Mouse (Mus musculus) embryonic stem cell, embryonic (primary cell): Measurements from ENCODE around the gene Poln.

Experiments used
- CTCF ChIA-PET, 4 experiments: fragments of 300-600 bp in 2 of 4; fragments of 350-600 bp in 2 of 4; sonication (Branson Sonifier 250); formaldehyde crosslinking; loops; one replicate each; lab custom pipeline; 2022; ENCODE audit warnings: inconsistent platforms in 2 of 4; lab: Charles Lee
- POLR2A ChIA-PET, 4 experiments: fragments of 300-600 bp in 2 of 4; fragments of 350-600 bp in 2 of 4; sonication (Branson Sonifier 250); formaldehyde crosslinking; loops; one replicate each; lab custom pipeline; 2022; ENCODE audit warnings: antibody characterized with exemption in 4 of 4, inconsistent platforms in 1 of 4; lab: Charles Lee

Gene Poln

GRCm38 (mm10) chr5:34176691-34177090 lies 7.4 kb upstream of the Poln start:
- ChIA-PET CTCF (interaction anchor here in 1 of 4 experiments (1.7 kb wide), 1 partner anchor 11 kb away, joined by 3 read pairs; no protein-coding TSS in a partner anchor), POLR2A (interaction anchor here in 3 of 4 experiments (0.6 to 4.2 kb wide), 10 partner anchors 9 to 1141 kb away, joined by 3 to 29 read pairs (median 4); partner anchors contain the start of genes Mxd4 (in 3 of the 3) and Slbp (in 1 of the 3))

GRCm38 (mm10) chr5:34175403-34175694 lies 6.1 kb upstream of the Poln start:
- ChIA-PET CTCF (interaction anchor here in 3 of 4 experiments (0.7 to 1.7 kb wide), 3 partner anchors 13 to 82 kb away, joined by 3 read pairs; no protein-coding TSS in a partner anchor), POLR2A (interaction anchor here (0.6 to 4.2 kb wide), 9 partner anchors 11 to 544 kb away, joined by 3 to 29 read pairs (median 3); partner anchors contain the start of gene Mxd4 (in 2 of the 4))

GRCm38 (mm10) chr5:34174550-34175402 lies 5.5 kb upstream of the Poln start:
- POLR2A ChIA-PET: interaction anchor here in 3 of 4 experiments (0.8 to 7.1 kb wide), 8 partner anchors 12 to 339 kb away, joined by 3 to 65 read pairs (median 7); partner anchors contain the start of genes Mxd4 (in 3 of the 3) and Tnip2 (in 1 of the 3)
- CTCF ChIA-PET: no interaction called here

GRCm38 (mm10) chr5:34174021-34174420 lies 4.8 kb upstream of the Poln start:
- CTCF ChIA-PET: no interaction called here
- POLR2A ChIA-PET: interaction anchor here in 3 of 4 experiments (0.8 to 7.1 kb wide), 7 partner anchors 12 to 340 kb away, joined by 3 to 65 read pairs (median 3); partner anchors contain the start of genes Mxd4 (in 3 of the 3), Rnf4 (in 1 of the 3) and Tnip2 (in 1 of the 3)

GRCm38 (mm10) chr5:34170726-34171125 lies 1.5 kb upstream of the Poln start:
- POLR2A ChIA-PET: interaction anchor here in 3 of 4 experiments (1.2 to 7.1 kb wide), 7 partner anchors 11 to 166 kb away, joined by 3 to 65 read pairs (median 6); partner anchors contain the start of genes Mxd4 (in 3 of the 3) and Rnf4 (in 1 of the 3)
- CTCF ChIA-PET: interaction anchor here in 2 of 4 experiments (0.7 to 1.0 kb wide), 2 partner anchors 40 to 75 kb away, joined by 3 to 10 read pairs; no protein-coding TSS in a partner anchor

- CTCF ChIA-PET: interaction anchor here in 1 of 4 experiments (0.7 kb wide), 1 partner anchor 355 kb away, joined by 5 read pairs; no protein-coding TSS in a partner anchor
- POLR2A ChIA-PET: interaction anchor here in 3 of 4 experiments (0.8 to 7.1 kb wide), 15 partner anchors 12 to 490 kb away, joined by 3 to 65 read pairs (median 5); partner anchors contain the start of genes Grk4 (in 2 of the 3), Mxd4 (in 2 of the 3), Nop14 (in 2 of the 3) and Rnf4 (in 2 of the 3)
Observed at GRCm38 (mm10) chr5:34169954-34170353, 706 bp upstream of the Poln start.

- CTCF ChIA-PET: no interaction called here
- POLR2A ChIA-PET: interaction anchor here in 1 of 4 experiments (0.5 to 7.1 kb wide), 4 partner anchors 8 to 18 kb away, joined by 3 to 65 read pairs (median 7); partner anchors contain the start of gene Mxd4
Observed at GRCm38 (mm10) chr5:34167857-34168256, 1.4 kb downstream of the Poln start.

- POLR2A ChIA-PET: interaction anchor here in 3 of 4 experiments (0.6 to 2.8 kb wide), 6 partner anchors 11 to 784 kb away, joined by 3 to 6 read pairs (median 4); partner anchors contain the start of genes Grk4 (in 1 of the 3), Mxd4 (in 1 of the 3), Nop14 (in 1 of the 3) and Rgs12 (in 1 of the 3)
- CTCF ChIA-PET: no interaction called here
Observed at GRCm38 (mm10) chr5:34165793-34166192, 3.5 kb downstream of the Poln start.

GRCm38 (mm10) chr5:34148476-34148875 lies 20.8 kb downstream of the Poln start:
- ChIA-PET POLR2A (interaction anchor here in 2 of 4 experiments (0.8 to 1.0 kb wide), 3 partner anchors 17 to 39 kb away, joined by 3 read pairs; partner anchors contain the start of gene Mxd4 (in 1 of the 2)), CTCF (interaction anchor here in 1 of 4 experiments (0.6 kb wide), 1 partner anchor 795 kb away, joined by 3 read pairs; no protein-coding TSS in a partner anchor)

GRCm38 (mm10) chr5:34147554-34147953 lies 21.7 kb downstream of the Poln start:
- ChIA-PET POLR2A (interaction anchor here in 1 of 4 experiments (0.9 kb wide), 1 partner anchor 27 kb away, joined by 3 read pairs; no protein-coding TSS in a partner anchor), CTCF (no interaction called here)

GRCm38 (mm10) chr5:34139751-34140150 lies 29.5 kb downstream of the Poln start:
- ChIA-PET POLR2A (interaction anchor here in 1 of 4 experiments (0.6 kb wide), 1 partner anchor 18 kb away, joined by 3 read pairs; no protein-coding TSS in a partner anchor), CTCF (interaction anchor here in 2 of 4 experiments (0.5 to 1.1 kb wide), 6 partner anchors 48 to 521 kb away, joined by 3 to 5 read pairs (median 4); partner anchors contain the start of genes Grk4 (in 1 of the 2), Mxd4 (in 1 of the 2) and Nop14 (in 1 of the 2))

- POLR2A ChIA-PET: interaction anchor here in 2 of 4 experiments (0.6 to 1.7 kb wide), 3 partner anchors 19 to 78 kb away, joined by 4 to 5 read pairs (median 5); partner anchors contain the start of genes Haus3 (in 1 of the 2) and Poln (in 1 of the 2)
- CTCF ChIA-PET: interaction anchor here (0.6 to 1.0 kb wide), 6 partner anchors 9 to 406 kb away, joined by 3 to 6 read pairs (median 4); no protein-coding TSS in a partner anchor
Observed at GRCm38 (mm10) chr5:34132731-34133130, 36.5 kb downstream of the Poln start.

GRCm38 (mm10) chr5:34124131-34124530 lies 45.1 kb downstream of the Poln start:
- ChIA-PET CTCF (interaction anchor here in 2 of 4 experiments (1.1 to 1.2 kb wide), 3 partner anchors 9 to 112 kb away, joined by 3 to 4 read pairs (median 4); no protein-coding TSS in a partner anchor), POLR2A (interaction anchor here in 2 of 4 experiments (0.6 to 0.8 kb wide), 2 partner anchors 157 to 212 kb away, joined by 3 to 6 read pairs; partner anchors contain the start of gene Rnf4 (in 1 of the 2))

GRCm38 (mm10) chr5:34119121-34119856 lies 50.0 kb downstream of the Poln start:
- CTCF ChIA-PET: no interaction called here
- POLR2A ChIA-PET: no interaction called here

- ChIA-PET POLR2A (no interaction called here), CTCF (no interaction called here)
Observed at GRCm38 (mm10) chr5:34105681-34106080, 63.6 kb downstream of the Poln start.

- CTCF ChIA-PET: interaction anchor here (0.6 to 1.1 kb wide), 13 partner anchors 10 to 785 kb away, joined by 3 to 6 read pairs (median 3); no protein-coding TSS in a partner anchor
- POLR2A ChIA-PET: interaction anchor here in 2 of 4 experiments (0.6 to 0.9 kb wide), 2 partner anchors 15 to 392 kb away, joined by 3 to 6 read pairs; no protein-coding TSS in a partner anchor
Observed at GRCm38 (mm10) chr5:34097333-34097732, 71.9 kb downstream of the Poln start.

GRCm38 (mm10) chr5:34093021-34093420 lies 76.2 kb downstream of the Poln start:
- ChIA-PET POLR2A (no interaction called here), CTCF (interaction anchor here in 2 of 4 experiments (0.6 kb wide), 2 partner anchors 98 to 575 kb away, joined by 4 read pairs; no protein-coding TSS in a partner anchor)
